Mouse (Mus musculus) hindbrain, embryonic 14.5 days (tissue): ENCODE results near the gene 9430038I01Rik. TPM values are rescaled to one million over a fixed set of nuclear protein-coding genes. Genes with fewer than 3 reads are reported as not detected.

Experiments
- ATAC-seq: fragments of 200-750 bp; cut with Nextera tagmentation; 2 replicates; pipeline ENCODE4 v1.8.0; 2017; ENCODE audit warnings: moderate number of reproducible peaks, mild to moderate bottlenecking, moderate TSS enrichment, moderate library complexity; ENCODE audit not compliant: low FRiP score
- DNase-seq: peaks from one replicate; pipeline ENCODE4 v3.0.0-alpha.2; 2015; ENCODE audit warnings: low spot score
- H3K27ac ChIP-seq: fragments of 300-500 bp; sonication (generic); 2 replicates; pipeline ENCODE4 v1.5.1; 2014; ENCODE audit warnings: mild to moderate bottlenecking, moderate library complexity
- H3K27me3 ChIP-seq: fragments of 300-500 bp; sonication (generic); 2 replicates; pipeline ENCODE4 v1.6.1; 2014; ENCODE audit warnings: mild to moderate bottlenecking, low read length, mixed read lengths; ENCODE audit not compliant: control insufficient read depth, insufficient read depth
- H3K36me3 ChIP-seq: fragments of 300-500 bp; sonication (generic); replicated peaks from 2 replicates; pipeline ENCODE4 v1.6.1; 2014; ENCODE audit not compliant: control insufficient read depth, insufficient read depth
- H3K4me1 ChIP-seq: fragments of 300-500 bp; sonication (generic); replicated peaks from 2 replicates; pipeline ENCODE4 v1.6.1; 2014; ENCODE audit warnings: antibody characterized with exemption, low read length, mixed read lengths; ENCODE audit not compliant: control insufficient read depth, insufficient read depth
- H3K4me2 ChIP-seq: fragments of 300-500 bp; sonication (generic); replicated peaks from 2 replicates; pipeline ENCODE4 v1.6.1; 2014; ENCODE audit warnings: mild to moderate bottlenecking, moderate library complexity
- H3K4me3 ChIP-seq: fragments of 300-500 bp; sonication (generic); replicated peaks from 2 replicates; pipeline ENCODE4 v1.5.1; 2014; ENCODE audit warnings: mild to moderate bottlenecking, low read length
- H3K9ac ChIP-seq: fragments of 300-500 bp; sonication (generic); 2 replicates; pipeline ENCODE4 v1.6.1; 2014
- H3K9me3 ChIP-seq: fragments of 300-500 bp; sonication (generic); 2 replicates; pipeline ENCODE4 v1.6.1; 2016; ENCODE audit warnings: low read length; ENCODE audit not compliant: control insufficient read depth
- WGBS: fragments of 180-500 bp; shearing (Covaris S2); extraction: QIAGEN DNeasy Blood & Tissue Kit; methylation state at CpG from one replicate; pipeline ENCODE4 v1.1.7; 2014; 5-methylcytosine and 5-hydroxymethylcytosine counted together
- polyA plus RNA-seq: library from polyadenylated mRNA; unstranded; fragments of >200 nt; fragmentation: Nextera tagmentation; extraction: Ambion mirVana; gene quantifications from 2 replicates; pipeline ENCODE4 v1.2.1, GENCODE M21; 2014

The 9430038I01Rik gene
- polyA plus RNA-seq, 1 experiment from 2014 or later, result 16.6 TPM

DNA sequence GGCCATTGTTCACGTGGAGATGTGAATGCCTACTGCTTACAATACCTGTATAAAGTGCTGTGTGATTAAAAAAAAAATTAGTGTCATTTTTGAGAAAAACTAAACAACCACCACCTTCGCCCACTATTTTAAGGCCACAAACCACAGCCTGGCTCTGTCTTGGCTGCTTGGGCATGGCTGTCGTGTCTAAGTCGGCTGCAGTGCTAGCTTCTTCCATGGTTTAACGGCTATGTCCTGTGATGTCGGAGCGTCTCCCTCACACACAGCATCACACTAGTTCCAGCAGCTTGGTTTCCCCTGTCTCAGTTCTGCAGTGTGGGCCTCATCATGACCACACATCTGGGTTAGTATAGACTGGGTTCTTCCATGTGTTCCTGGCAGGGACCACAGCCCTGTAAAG, 35.6 kb downstream of the 9430038I01Rik start:
- Histone ChIP-seq H3K4me3 (no peak overlapping the region), H3K9ac (no peak overlapping the region), H3K9me3 (no peaks in the 10 kb centered on the region), H3K4me1 (no peaks in the 10 kb centered on the region), H3K27ac (no peak overlapping the region), H3K4me2 (no peak overlapping the region), H3K36me3 (no peaks in the 10 kb centered on the region), H3K27me3 (no peaks in the 10 kb centered on the region)
- DNase-seq, result no peak
- ATAC-seq, result no peak
- WGBS, result 92% methylated on average over 7 of the region's 7 CpGs

DNA sequence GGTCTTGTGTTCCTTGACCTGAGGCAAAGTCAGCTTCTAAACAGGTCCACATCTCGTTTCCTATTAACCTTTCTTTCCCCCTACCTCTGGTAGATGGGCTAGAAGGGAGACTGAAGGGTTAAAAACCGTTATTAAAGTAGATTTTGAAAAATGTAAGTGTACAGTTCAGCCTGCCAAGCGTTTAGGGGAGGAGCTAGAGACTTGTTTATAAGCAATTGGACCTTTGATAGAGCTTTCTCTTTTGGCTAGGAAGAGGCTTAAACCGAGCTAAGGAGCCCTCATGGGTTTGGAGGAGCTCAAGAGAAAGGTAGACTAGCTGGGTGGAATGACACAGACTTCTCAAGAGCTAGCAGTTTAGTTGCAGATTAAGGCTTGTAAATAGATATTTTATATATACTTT, 38.8 kb downstream of the 9430038I01Rik start:
- WGBS, result 67% methylated on average over 4 of the region's 4 CpGs
- no peak overlapping the region for H3K9ac ChIP-seq
- H3K4me2 ChIP-seq, result no peak overlapping the region
- H3K27me3 ChIP-seq, result no peaks in the 10 kb centered on the region
- H3K27ac ChIP-seq, result no peak overlapping the region
- no peaks in the 10 kb centered on the region for H3K9me3 ChIP-seq
- ATAC-seq, result no peak
- H3K4me1 ChIP-seq, result no peaks in the 10 kb centered on the region
- H3K4me3 ChIP-seq, result no peak overlapping the region
- DNase-seq, result no peak
- H3K36me3 ChIP-seq, result no peaks in the 10 kb centered on the region

DNA sequence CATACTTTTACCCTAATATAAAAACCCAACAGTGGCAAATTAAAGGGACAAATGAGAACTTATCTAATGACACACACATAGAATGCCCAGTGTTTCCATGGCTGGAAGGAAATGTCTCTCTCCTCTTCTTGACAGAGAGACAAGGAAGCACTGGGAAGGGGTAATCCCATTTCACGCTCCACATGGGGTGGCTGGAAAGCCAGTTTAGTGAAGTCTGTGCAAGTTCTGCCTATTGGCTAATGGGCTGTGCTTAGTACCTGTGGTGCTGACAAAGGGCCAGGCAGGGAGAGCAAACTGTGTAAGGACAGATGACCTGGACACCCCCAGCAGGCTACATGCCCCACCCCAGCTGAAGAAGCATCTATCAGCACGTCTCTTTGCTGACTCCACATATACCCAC, 40.4 kb downstream of the 9430038I01Rik start:
- H3K27me3 ChIP-seq, result no peaks in the 10 kb centered on the region
- no peak overlapping the region for H3K4me3 ChIP-seq
- H3K27ac ChIP-seq, result no peak overlapping the region
- no peaks in the 10 kb centered on the region for H3K4me1 ChIP-seq
- no peak overlapping the region for H3K4me2 ChIP-seq
- H3K36me3 ChIP-seq, result no peaks in the 10 kb centered on the region
- H3K9ac ChIP-seq, result no peak overlapping the region
- WGBS, result 43% methylated on average over 2 of the region's 2 CpGs
- DNase-seq, result no peak
- no peak for ATAC-seq
- H3K9me3 ChIP-seq, result no peaks in the 10 kb centered on the region

DNA sequence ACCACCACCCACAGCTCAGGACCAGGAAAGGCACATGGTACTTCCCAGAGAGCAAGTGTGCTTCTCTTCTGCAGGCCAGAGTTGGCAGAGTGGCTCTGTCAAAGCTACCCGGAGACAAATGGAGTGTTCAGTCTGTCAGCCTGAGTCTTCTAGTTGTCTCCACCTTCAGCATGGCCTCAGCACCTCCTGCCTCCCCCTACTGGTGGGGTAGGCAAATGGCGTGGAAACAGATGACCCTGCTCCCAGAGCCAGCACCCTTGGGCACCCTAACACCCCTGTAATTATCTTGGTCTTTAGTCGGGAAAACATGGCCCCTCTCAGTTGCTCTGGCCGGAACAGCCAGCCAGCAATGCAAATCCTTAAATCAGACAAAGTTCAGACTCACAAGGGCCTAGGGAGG, 43.8 kb downstream of the 9430038I01Rik start:
- Histone ChIP-seq H3K27me3 (no peaks in the 10 kb centered on the region), H3K4me3 (no peak overlapping the region), H3K4me2 (no peak overlapping the region), H3K27ac (no peak overlapping the region), H3K36me3 (no peaks in the 10 kb centered on the region), H3K9me3 (no peaks in the 10 kb centered on the region), H3K4me1 (no peaks in the 10 kb centered on the region), H3K9ac (no peak overlapping the region)
- ATAC-seq (no peak), DNase-seq (no peak)
- WGBS, result 80% methylated on average over 4 of the region's 4 CpGs

DNA sequence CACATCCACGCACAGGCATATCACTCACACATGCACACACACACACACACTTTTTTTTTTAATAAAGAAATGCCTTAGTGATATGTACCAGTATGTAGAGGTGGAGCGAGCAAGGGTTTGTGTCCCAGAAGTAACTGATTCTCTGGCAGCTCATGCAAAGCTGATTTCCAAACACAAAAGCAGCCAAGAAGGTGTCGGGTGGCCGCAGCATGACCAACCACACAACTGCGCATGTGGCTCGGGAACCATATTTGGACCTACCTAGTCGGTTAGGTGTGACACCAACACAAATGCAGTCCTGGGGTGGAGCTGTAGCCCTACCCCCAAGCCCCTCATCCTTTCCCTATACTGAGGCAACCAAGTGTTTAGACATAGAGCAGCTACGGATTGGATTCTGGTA, 45.5 kb downstream of the 9430038I01Rik start:
- no peak for DNase-seq
- Histone ChIP-seq H3K9me3 (no peaks in the 10 kb centered on the region), H3K27ac (no peak overlapping the region), H3K4me2 (no peak overlapping the region), H3K9ac (no peak overlapping the region), H3K36me3 (no peaks in the 10 kb centered on the region), H3K4me3 (no peak overlapping the region), H3K4me1 (no peaks in the 10 kb centered on the region), H3K27me3 (no peaks in the 10 kb centered on the region)
- WGBS, result 96% methylated on average over 8 of the region's 8 CpGs
- ATAC-seq, result no peak

DNA sequence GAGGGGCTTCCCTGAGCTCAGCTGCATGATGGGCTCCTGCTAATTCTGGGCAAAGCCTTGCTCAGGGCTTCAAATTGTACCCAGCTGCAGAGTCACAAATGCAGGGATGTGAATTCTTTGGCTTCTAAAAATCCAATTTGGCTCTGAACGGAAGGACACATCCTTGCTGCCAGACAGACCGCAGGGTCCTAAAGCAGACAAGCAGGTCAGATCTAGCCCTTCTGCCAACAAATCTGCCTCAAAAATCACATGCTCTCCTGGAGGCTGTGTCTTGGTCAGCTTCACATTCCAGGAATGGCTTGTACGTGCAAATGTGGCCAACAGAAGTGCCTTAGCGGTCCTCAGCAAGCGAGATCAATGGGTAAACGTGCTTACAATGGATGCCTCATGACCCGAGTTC, 46.0 kb downstream of the 9430038I01Rik start:
- DNase-seq, result no peak
- 70% methylated on average over 7 of the region's 7 CpGs for WGBS

DNA sequence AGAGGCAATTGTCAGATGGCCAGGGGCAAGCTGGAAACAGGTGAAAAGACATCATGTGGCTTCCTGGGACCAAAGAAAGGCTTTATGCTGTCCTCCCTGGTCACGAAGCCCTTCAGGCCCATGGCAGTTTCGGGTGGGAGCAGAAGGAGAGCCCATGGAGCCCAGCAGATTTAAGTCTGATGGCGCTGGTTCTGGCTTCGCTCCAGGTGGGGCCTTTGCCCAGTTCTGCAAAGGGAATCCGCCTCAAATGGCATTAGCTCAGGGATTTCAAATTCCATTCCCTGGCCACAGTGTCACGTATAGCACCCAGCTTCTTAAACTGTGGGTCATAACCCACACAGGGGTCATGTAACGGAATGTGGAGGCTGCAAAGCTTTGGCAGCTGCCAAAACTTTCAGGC, 63.7 kb downstream of the 9430038I01Rik start:
- Histone ChIP-seq H3K27ac (no peak overlapping the region), H3K4me3 (no peak overlapping the region), H3K4me1 (no peaks in the 10 kb centered on the region), H3K4me2 (no peak overlapping the region), H3K9me3 (no peaks in the 10 kb centered on the region), H3K9ac (no peak overlapping the region), H3K36me3 (no peaks in the 10 kb centered on the region), H3K27me3 (no peaks in the 10 kb centered on the region)
- DNase-seq (no peak), ATAC-seq (no peak)
- WGBS, result 82% methylated on average over 7 of the region's 7 CpGs

More for the DNA sequence above, 46.0 kb downstream of the 9430038I01Rik start:
- no peak for ATAC-seq
- Histone ChIP-seq H3K27me3 (no peaks in the 10 kb centered on the region), H3K4me1 (no peaks in the 10 kb centered on the region), H3K36me3 (no peaks in the 10 kb centered on the region), H3K9me3 (no peaks in the 10 kb centered on the region), H3K27ac (no peak overlapping the region), H3K4me3 (no peak overlapping the region), H3K4me2 (no peak overlapping the region), H3K9ac (no peak overlapping the region)

DNA sequence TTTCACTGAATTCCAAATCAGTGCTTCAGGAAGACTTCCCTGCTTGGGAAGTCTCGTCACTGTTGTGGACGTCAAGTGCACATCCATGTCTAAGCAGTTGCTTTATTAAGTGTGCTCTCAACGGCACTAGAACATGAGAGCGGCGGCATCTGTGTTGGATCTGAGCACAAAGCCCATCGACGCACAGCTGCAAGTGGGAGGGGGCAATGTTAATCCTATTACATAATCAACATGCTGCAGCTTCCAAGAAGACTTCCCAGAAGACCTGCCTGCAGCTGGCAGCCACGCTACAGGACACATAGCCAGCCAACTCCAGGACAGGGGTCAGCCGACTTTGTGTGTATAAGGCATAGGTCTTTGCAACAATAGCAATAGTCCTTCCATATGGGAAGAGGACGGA, 64.5 kb downstream of the 9430038I01Rik start:
- Histone ChIP-seq H3K4me3 (no peak overlapping the region), H3K9ac (no peak overlapping the region), H3K9me3 (no peaks in the 10 kb centered on the region), H3K27ac (no peak overlapping the region), H3K4me2 (no peak overlapping the region), H3K36me3 (no peaks in the 10 kb centered on the region), H3K27me3 (no peaks in the 10 kb centered on the region), H3K4me1 (no peaks in the 10 kb centered on the region)
- 62% methylated on average over 10 of the region's 10 CpGs for WGBS
- DNase-seq, result no peak
- ATAC-seq, result no peak

DNA sequence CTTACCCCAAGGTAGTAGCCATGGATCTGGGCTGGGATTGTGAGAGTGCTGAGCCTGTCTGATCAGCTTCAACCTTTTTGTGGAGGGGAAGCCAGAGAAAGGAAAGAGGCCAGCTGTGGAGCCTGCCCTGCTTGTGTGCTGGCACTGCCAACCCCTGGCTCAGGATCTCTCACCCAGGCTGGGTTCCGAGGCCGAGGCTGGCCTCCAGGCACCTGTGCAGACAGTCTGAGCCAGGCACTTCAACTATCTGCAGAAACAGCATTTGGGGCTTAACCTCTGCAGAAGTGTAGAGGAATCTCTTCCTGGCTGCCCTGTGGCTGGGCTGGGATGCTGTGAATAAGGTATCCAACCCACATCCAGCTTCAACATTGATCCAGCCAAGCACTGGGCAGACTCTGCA, 76.6 kb downstream of the 9430038I01Rik start:
- no peak for DNase-seq
- 80% methylated on average over 2 of the region's 2 CpGs for WGBS

More for the DNA sequence above, 76.6 kb downstream of the 9430038I01Rik start:
- Histone ChIP-seq H3K9ac (no peak overlapping the region), H3K4me2 (no peak overlapping the region), H3K4me1 (no peaks in the 10 kb centered on the region), H3K9me3 (no peaks in the 10 kb centered on the region), H3K27me3 (no peaks in the 10 kb centered on the region; the same call in 1 of the 2 replicates), H3K36me3 (no peaks in the 10 kb centered on the region), H3K27ac (no peak overlapping the region), H3K4me3 (no peak overlapping the region)
- ATAC-seq, result no peak
